Mouse (Mus musculus): ENCODE results near the gene Hoxd10. TPM values are rescaled to one million over a fixed set of nuclear protein-coding genes. Genes with fewer than 3 reads are reported as not detected.

Gene Hoxd10
- polyA plus RNA-seq, 1 experiment from 2014 or later = 33.5 TPM

DNA sequence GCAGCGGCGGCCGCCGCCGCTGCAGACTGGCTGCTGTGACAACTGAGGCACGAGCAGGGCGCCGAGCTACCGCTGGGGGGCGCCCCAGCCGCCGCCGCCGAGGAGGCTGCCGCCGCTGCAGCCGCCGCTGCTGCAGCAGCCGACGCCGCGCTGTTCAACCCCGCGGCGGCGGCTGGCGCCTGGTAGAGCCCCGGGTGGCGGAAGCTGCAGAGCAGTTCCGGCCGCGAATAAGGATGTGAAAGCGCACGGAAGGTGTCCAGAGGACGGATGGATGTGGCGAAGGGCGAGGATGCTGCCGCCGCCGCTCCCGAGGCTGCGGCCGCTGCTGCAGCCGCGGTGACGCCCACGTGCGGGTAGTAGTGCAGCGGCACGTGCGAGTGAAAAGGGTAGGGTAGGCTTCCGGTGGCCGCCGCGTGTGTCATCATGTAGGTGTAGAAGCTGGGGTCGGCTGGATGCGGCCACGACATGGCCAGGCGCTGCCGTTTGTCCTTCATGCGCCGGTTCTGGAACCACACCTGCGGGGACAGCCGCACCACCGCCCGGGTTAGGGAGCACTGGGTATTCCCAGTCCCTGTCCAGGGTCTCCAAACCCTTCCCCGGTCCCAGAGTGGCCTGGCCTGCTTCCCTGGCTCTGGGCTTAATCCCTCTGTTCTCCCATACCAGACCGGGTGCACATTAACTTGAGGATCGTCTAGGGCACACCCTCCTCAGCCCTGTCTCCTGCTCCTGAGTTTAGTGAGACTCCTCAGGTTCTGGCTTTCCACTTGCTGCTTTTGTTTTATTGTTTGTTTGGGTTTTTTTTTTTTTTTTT, 35.7 kb upstream of the Hoxd10 start:
- Histone ChIP-seq H3K27me3 (ENCODE audit: insufficient read depth, low read length) (peaks cover 80% of the 10 kb centered on the region), H3K4me3 (ENCODE audit: low read length) (peak overlapping the region; percentile 35), H3K36me3 (ENCODE audit: insufficient read depth, low read length) (no peaks in the 10 kb centered on the region), H3K4me1 (ENCODE audit: insufficient read depth, low read length) (peaks cover 4% of the 10 kb centered on the region; the same call in 1 of the 2 replicates), H3K4me2 (replicated peaks; ENCODE audit: low read depth, low read length) (peak overlapping the region; percentile 49), H3K27ac (ENCODE audit: low read length) (no peak overlapping the region), H3K9ac (replicated peaks; ENCODE audit: low read length) (no peak overlapping the region), H3K9me3 (ENCODE audit: low read length) (no peaks in the 10 kb centered on the region)
- under 1% methylated on average over 57 of the region's 69 CpGs for WGBS
- ATAC-seq (ENCODE audit: low FRiP score, low TSS enrichment) = 0 out of 2 replicates have a peak, but pooled peaks have one; percentile 25

- no peaks in the 10 kb centered on the region for H3K36me3 ChIP-seq (ENCODE audit: insufficient read depth, low read length)
- H3K4me1 ChIP-seq (ENCODE audit: insufficient read depth, low read length) = peaks cover 4% of the 10 kb centered on the region; the same call in 1 of the 2 replicates
- no peak overlapping the region for H3K9ac ChIP-seq (replicated peaks; ENCODE audit: low read length)
- H3K27ac ChIP-seq (ENCODE audit: low read length) = no peak overlapping the region
- no peaks in the 10 kb centered on the region for H3K9me3 ChIP-seq (ENCODE audit: low read length)
- WGBS = 3% methylated on average over 4 of the region's 4 CpGs
- H3K4me2 ChIP-seq (replicated peaks; ENCODE audit: low read depth, low read length) = no peak overlapping the region
- no peak for ATAC-seq (ENCODE audit: low FRiP score, low TSS enrichment)
- H3K4me3 ChIP-seq (ENCODE audit: low read length) = no peak overlapping the region
- H3K27me3 ChIP-seq (ENCODE audit: insufficient read depth, low read length) = peaks cover 81% of the 10 kb centered on the region
Observed at GRCm38 (mm10) chr2:74656632-74657021, 35.1 kb upstream of the Hoxd10 start.

DNA sequence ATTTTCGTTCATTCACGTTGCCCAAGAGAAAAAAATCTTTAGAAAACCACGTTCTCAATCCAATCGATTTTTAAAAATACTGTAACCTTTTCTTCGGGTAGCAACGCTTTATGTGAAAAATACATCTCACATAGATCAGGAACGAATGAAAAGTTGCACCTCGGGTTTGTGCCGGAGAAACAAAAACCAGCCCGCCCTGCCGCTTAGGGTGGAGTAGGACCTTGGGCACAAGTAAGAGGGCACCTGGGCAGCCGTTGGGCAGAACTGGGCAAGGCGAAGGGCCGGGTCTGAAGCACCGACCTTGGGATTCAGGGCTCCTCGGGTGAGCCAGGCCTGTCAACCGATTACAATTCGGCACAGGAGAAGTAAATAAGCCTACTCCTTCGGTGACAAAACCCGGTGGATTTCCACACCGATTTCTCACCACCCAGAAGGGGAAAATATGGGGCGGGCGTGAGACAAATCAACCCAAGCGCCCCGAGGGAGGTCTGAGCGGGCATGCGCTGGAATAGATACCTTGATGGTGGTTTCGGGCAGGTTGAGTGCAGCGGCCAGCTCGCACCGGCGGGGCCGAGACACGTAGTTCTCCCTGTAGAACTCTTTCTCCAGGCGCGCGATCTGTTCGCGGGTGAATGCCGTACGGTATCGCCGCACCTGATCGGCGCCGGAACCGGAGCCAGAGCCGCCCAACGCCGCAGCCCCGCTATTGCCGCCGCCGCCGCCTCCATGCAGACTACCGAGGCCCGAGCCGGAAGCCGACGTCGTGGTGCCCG, 34.3 kb upstream of the Hoxd10 start:
- Histone ChIP-seq H3K27me3 (ENCODE audit: insufficient read depth, low read length) (peaks cover 80% of the 10 kb centered on the region), H3K9me3 (ENCODE audit: low read length) (no peaks in the 10 kb centered on the region), H3K4me2 (replicated peaks; ENCODE audit: low read depth, low read length) (no peak overlapping the region; the same call in 1 of the 2 replicates), H3K9ac (replicated peaks; ENCODE audit: low read length) (no peak overlapping the region), H3K27ac (ENCODE audit: low read length) (no peak overlapping the region), H3K36me3 (ENCODE audit: insufficient read depth, low read length) (no peaks in the 10 kb centered on the region), H3K4me3 (ENCODE audit: low read length) (peak overlapping the region; percentile 19), H3K4me1 (ENCODE audit: insufficient read depth, low read length) (peaks cover 4% of the 10 kb centered on the region; the same call in 1 of the 2 replicates)
- WGBS = 2% methylated on average over 62 of the region's 62 CpGs
- no peak for ATAC-seq (ENCODE audit: low FRiP score, low TSS enrichment)

GRCm38 (mm10) chr2:74658024-74658666, 33.6 kb upstream of the Hoxd10 start:
- Histone ChIP-seq H3K4me1 (ENCODE audit: insufficient read depth, low read length) (peaks cover 4% of the 10 kb centered on the region; the same call in 1 of the 2 replicates), H3K4me3 (ENCODE audit: low read length) (peak overlapping the region; percentile 19), H3K36me3 (ENCODE audit: insufficient read depth, low read length) (no peaks in the 10 kb centered on the region), H3K9ac (replicated peaks; ENCODE audit: low read length) (no peak overlapping the region), H3K27ac (ENCODE audit: low read length) (no peak overlapping the region), H3K27me3 (ENCODE audit: insufficient read depth, low read length) (peaks cover 84% of the 10 kb centered on the region), H3K4me2 (replicated peaks; ENCODE audit: low read depth, low read length) (no peak overlapping the region; the same call in 1 of the 2 replicates), H3K9me3 (ENCODE audit: low read length) (no peaks in the 10 kb centered on the region)
- ATAC-seq (ENCODE audit: low FRiP score, low TSS enrichment) = no peak
- WGBS = 2% methylated on average over 15 of the region's 15 CpGs

- WGBS = under 1% methylated on average over 47 of the region's 47 CpGs
- Histone ChIP-seq H3K27ac (ENCODE audit: low read length) (no peak overlapping the region), H3K4me3 (ENCODE audit: low read length) (no peak overlapping the region), H3K36me3 (ENCODE audit: insufficient read depth, low read length) (no peaks in the 10 kb centered on the region), H3K9me3 (ENCODE audit: low read length) (no peaks in the 10 kb centered on the region), H3K4me1 (ENCODE audit: insufficient read depth, low read length) (peaks cover 4% of the 10 kb centered on the region; the same call in 1 of the 2 replicates), H3K4me2 (replicated peaks; ENCODE audit: low read depth, low read length) (no peak overlapping the region), H3K27me3 (ENCODE audit: insufficient read depth, low read length) (peaks cover 89% of the 10 kb centered on the region), H3K9ac (replicated peaks; ENCODE audit: low read length) (no peak overlapping the region)
- no peak for ATAC-seq (ENCODE audit: low FRiP score, low TSS enrichment)
Observed at GRCm38 (mm10) chr2:74658667-74659371, 32.9 kb upstream of the Hoxd10 start.

GRCm38 (mm10) chr2:74659507-74660005, 32.2 kb upstream of the Hoxd10 start, which contains the start of gene Evx2:
Gene Evx2, minus strand, starts transcription at chr2:74659557.
- H3K4me3 ChIP-seq (ENCODE audit: low read length) = no peak within 1 kb of the TSS
- 1% methylated on average over 28 of the region's 28 CpGs for WGBS
- H3K27me3 ChIP-seq (ENCODE audit: insufficient read depth, low read length) = peaks cover 89% of the 10 kb centered on the region
- no peak within 1 kb of the TSS for H3K4me2 ChIP-seq (replicated peaks; ENCODE audit: low read depth, low read length)
- H3K9ac ChIP-seq (replicated peaks; ENCODE audit: low read length) = no peak within 1 kb of the TSS
- H3K9me3 ChIP-seq (ENCODE audit: low read length) = no peaks in the 10 kb centered on the region
- ATAC-seq (ENCODE audit: low FRiP score, low TSS enrichment) = no peak
- H3K4me1 ChIP-seq (ENCODE audit: insufficient read depth, low read length) = peaks cover 4% of the 10 kb centered on the region; the same call in 1 of the 2 replicates
- no peak within 1 kb of the TSS for H3K27ac ChIP-seq (ENCODE audit: low read length)
- H3K36me3 ChIP-seq (ENCODE audit: insufficient read depth, low read length) = no peaks in the 10 kb centered on the region

DNA sequence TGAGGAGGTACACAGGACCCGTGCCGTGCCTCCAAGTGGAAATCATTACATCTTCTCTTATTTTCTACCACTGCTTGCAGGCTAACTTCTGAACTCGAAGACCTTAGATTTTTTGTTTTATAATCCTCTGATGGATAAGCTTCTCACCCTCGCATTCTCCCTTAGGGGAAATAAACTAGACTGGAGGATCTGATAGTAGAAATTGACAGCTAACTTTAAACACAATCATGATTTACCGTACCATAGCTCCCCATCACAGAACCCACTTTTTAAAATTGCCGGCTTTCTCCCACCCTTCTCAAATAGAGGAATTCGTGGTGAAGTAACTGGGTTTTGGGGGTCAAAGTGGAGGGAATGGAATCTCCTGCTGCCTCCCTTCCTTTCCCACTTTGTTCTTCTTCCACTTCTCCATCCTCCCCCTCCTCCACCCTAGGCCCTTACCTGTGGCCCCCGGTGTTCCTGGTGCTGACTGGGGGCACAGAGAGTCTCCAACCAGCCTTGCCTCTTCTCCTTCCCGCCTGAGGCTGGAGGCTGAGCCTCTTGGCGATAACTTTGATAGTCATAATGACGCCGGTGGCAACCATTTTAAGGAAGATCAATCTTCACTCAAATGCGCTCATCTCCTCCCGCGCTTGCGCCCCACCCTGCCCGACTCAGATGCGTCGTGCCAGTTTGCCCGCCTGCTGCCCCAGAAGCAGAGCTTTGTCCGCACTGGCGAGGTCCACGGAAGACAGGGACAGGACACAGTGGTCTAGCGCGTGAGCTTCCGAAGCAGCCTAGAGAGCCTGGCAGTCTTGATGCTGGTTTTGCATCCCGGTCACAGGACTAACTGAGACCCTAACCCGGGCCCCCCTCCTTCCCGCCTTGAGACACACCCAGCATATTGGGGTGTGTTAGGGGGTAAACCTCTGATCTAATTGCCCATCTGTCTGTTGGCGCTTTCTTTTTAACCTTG, 31.0 kb upstream of the Hoxd10 start:
- no peak overlapping the region for H3K4me2 ChIP-seq (replicated peaks; ENCODE audit: low read depth, low read length)
- no peaks in the 10 kb centered on the region for H3K36me3 ChIP-seq (ENCODE audit: insufficient read depth, low read length)
- H3K27me3 ChIP-seq (ENCODE audit: insufficient read depth, low read length) = peaks cover 87% of the 10 kb centered on the region
- H3K4me1 ChIP-seq (ENCODE audit: insufficient read depth, low read length) = peaks cover 2% of the 10 kb centered on the region; the same call in 1 of the 2 replicates
- H3K4me3 ChIP-seq (ENCODE audit: low read length) = peak overlapping the region; percentile 2; the same call in 1 of the 2 replicates
- no peaks in the 10 kb centered on the region for H3K9me3 ChIP-seq (ENCODE audit: low read length)
- no peak overlapping the region for H3K9ac ChIP-seq (replicated peaks; ENCODE audit: low read length)
- 1% methylated on average over 30 of the region's 30 CpGs for WGBS
- no peak overlapping the region for H3K27ac ChIP-seq (ENCODE audit: low read length)
- ATAC-seq (ENCODE audit: low FRiP score, low TSS enrichment) = no peak

GRCm38 (mm10) chr2:74661685-74662084, 30.0 kb upstream of the Hoxd10 start:
- Histone ChIP-seq H3K4me2 (replicated peaks; ENCODE audit: low read depth, low read length) (peak overlapping the region; percentile 35), H3K27me3 (ENCODE audit: insufficient read depth, low read length) (peaks cover 86% of the 10 kb centered on the region), H3K9me3 (ENCODE audit: low read length) (no peaks in the 10 kb centered on the region), H3K9ac (replicated peaks; ENCODE audit: low read length) (no peak overlapping the region), H3K4me3 (ENCODE audit: low read length) (peak overlapping the region; percentile 17), H3K36me3 (ENCODE audit: insufficient read depth, low read length) (no peaks in the 10 kb centered on the region), H3K4me1 (ENCODE audit: insufficient read depth, low read length) (no peaks in the 10 kb centered on the region; the same call in 1 of the 2 replicates), H3K27ac (ENCODE audit: low read length) (no peak overlapping the region)
- WGBS = under 1% methylated on average over 14 of the region's 14 CpGs
- peak; percentile 55 for ATAC-seq (ENCODE audit: low FRiP score, low TSS enrichment)
